Mouse (Mus musculus) small intestine, adult 2 months (tissue): ENCODE results near the gene Ccdc169.

Source experiments
- CTCF ChIP-seq: fragments of 200-500 bp; IDR thresholded peaks from 2 replicates; pipeline ENCODE4 v1.5.1; 2012; ENCODE audit warnings: low read depth, mild to moderate bottlenecking, control low read depth, inconsistent platforms, low read length, moderate library complexity, mixed read lengths; ENCODE audit not compliant: insufficient replicate concordance, insufficient read length; ENCODE audit errors: extremely low read depth
- POLR2A ChIP-seq: fragments of 200-500 bp; IDR thresholded peaks from 2 replicates; pipeline ENCODE4 v1.6.1; 2012; ENCODE audit warnings: low read depth, mild to moderate bottlenecking, control low read depth, inconsistent platforms, low read length, moderate library complexity

GRCm38 (mm10) chr3:55141401-55141800, 4.3 kb downstream of the Ccdc169 start:
- TF ChIP-seq POLR2A (no peak), CTCF (no peak)
